ENCODE assay signal across 13 mouse cellular contexts in genomic region chr10:120416628-120417027, GRCm38 (mm10). TPM values are rescaled to one million over a fixed set of nuclear protein-coding genes. Genes with fewer than 3 reads are reported as not detected.
DNase-seq lines count a peak whose midpoint lies in the region; ATAC-seq lines count a peak whose summit lies in the region.
"Had no signal": no experiment of that assay in that cellular context is flagged by ENCODE, and none has a peak within 500 bp of the region (broad histone marks: within the 10 kb centered on the region; RNA-seq: fewer than 3 reads in every experiment).

No protein-coding gene starts in this region.

- no peak for DNase-seq in kidney, postnatal 14 days
- no peak for DNase-seq in embryonic facial prominence, embryonic 10.5 days (ENCODE audit: low spot score)
- DNase-seq in limb, embryonic 10.5 days (ENCODE audit: low spot score), result no peak
- no peak for DNase-seq in frontal cortex, postnatal 10 days (ENCODE audit: low spot score in 2 of 2)
- DNase-seq in layer of hippocampus, postnatal 25 days (ENCODE audit: extremely low spot score in 1 of 2, low spot score in 1 of 2), result no peak
- DNase-seq in right cerebral cortex, postnatal 25 days, result no peak
- DNase-seq: adrenal gland, postnatal 36 days; cerebellum, adult 9-11 months; lung, postnatal 10 days; right cerebral cortex, adult 18-20 months had no signal

- H3K9ac ChIP-seq in kidney, embryonic 16.5 days (replicated peaks; ENCODE audit: low read length), result no peak overlapping the region
- 0 out of 2 replicates have a peak overlapping the region, but pooled peaks have one; percentile 4 for H3K9ac ChIP-seq in embryonic facial prominence, embryonic 13.5 days
- H3K9ac ChIP-seq: embryonic facial prominence, embryonic 15.5 days had no signal

- WGBS in kidney, embryonic 16.5 days, result 80% methylated on average over 12 of the region's 12 CpGs
- 35% methylated on average over 12 of the region's 12 CpGs for WGBS in embryonic facial prominence, embryonic 10.5 days
- WGBS in embryonic facial prominence, embryonic 13.5 days, result 31% methylated on average over 12 of the region's 12 CpGs
- WGBS in limb, embryonic 10.5 days, result 85% methylated on average over 12 of the region's 12 CpGs

- no peaks in the 10 kb centered on the region for H3K9me3 ChIP-seq in kidney, embryonic 16.5 days (ENCODE audit: low read length)
- no peaks in the 10 kb centered on the region for H3K9me3 ChIP-seq in embryonic facial prominence, embryonic 10.5 days
- no peaks in the 10 kb centered on the region for H3K9me3 ChIP-seq in embryonic facial prominence, embryonic 13.5 days
- no peaks in the 10 kb centered on the region for H3K9me3 ChIP-seq in limb, embryonic 10.5 days (replicated peaks)
- H3K9me3 ChIP-seq: embryonic facial prominence, embryonic 15.5 days had no signal

- H3K4me2 ChIP-seq in kidney, embryonic 16.5 days (replicated peaks; ENCODE audit: low read depth, low read length), result no peak overlapping the region
- peak overlapping the region; percentile 16; the same call in 1 of the 2 replicates for H3K4me2 ChIP-seq in embryonic facial prominence, embryonic 13.5 days
- H3K4me2 ChIP-seq: embryonic facial prominence, embryonic 15.5 days had no signal

- H3K27me3 ChIP-seq in kidney, embryonic 16.5 days (ENCODE audit: insufficient read depth, low read length), result no peaks in the 10 kb centered on the region
- H3K27me3 ChIP-seq in embryonic facial prominence, embryonic 10.5 days (replicated peaks; ENCODE audit: low read depth, poor library complexity, severe bottlenecking), result no peaks in the 10 kb centered on the region
- H3K27me3 ChIP-seq in embryonic facial prominence, embryonic 13.5 days, result no peaks in the 10 kb centered on the region
- H3K27me3 ChIP-seq in limb, embryonic 10.5 days (ENCODE audit: low read depth, poor library complexity, severe bottlenecking), result no peaks in the 10 kb centered on the region
- H3K27me3 ChIP-seq: embryonic facial prominence, embryonic 15.5 days had no signal

- peaks cover 15% of the 10 kb centered on the region; the same call in 1 of the 2 replicates for H3K36me3 ChIP-seq in kidney, embryonic 16.5 days (ENCODE audit: insufficient read depth, low read length)
- H3K36me3 ChIP-seq in embryonic facial prominence, embryonic 10.5 days (replicated peaks), result peaks cover 62% of the 10 kb centered on the region
- H3K36me3 ChIP-seq in embryonic facial prominence, embryonic 13.5 days, result peaks cover 16% of the 10 kb centered on the region
- H3K36me3 ChIP-seq in limb, embryonic 10.5 days, result peaks cover 65% of the 10 kb centered on the region
- H3K36me3 ChIP-seq: embryonic facial prominence, embryonic 15.5 days had no signal

- no peak for ATAC-seq in kidney, embryonic 16.5 days (ENCODE audit: low FRiP score, low TSS enrichment)
- ATAC-seq in embryonic facial prominence, embryonic 13.5 days (ENCODE audit: insufficient number of reproducible peaks, insufficient read depth, low FRiP score, low TSS enrichment, low read depth), result no peak

- H3K27ac ChIP-seq in kidney, embryonic 16.5 days (ENCODE audit: low read length), result peak overlapping the region; percentile 92
- peak overlapping the region; percentile 83 for H3K27ac ChIP-seq in embryonic facial prominence, embryonic 10.5 days (replicated peaks)
- H3K27ac ChIP-seq in embryonic facial prominence, embryonic 13.5 days, result peak overlapping the region; percentile 85
- H3K27ac ChIP-seq in limb, embryonic 10.5 days, result peak overlapping the region; percentile 83; the same call in 1 of the 2 replicates

- no peak overlapping the region for H3K4me3 ChIP-seq in kidney, embryonic 16.5 days (ENCODE audit: low read length)
- H3K4me3 ChIP-seq in embryonic facial prominence, embryonic 10.5 days, result peak overlapping the region; percentile 17; the same call in 1 of the 2 replicates
- no peak overlapping the region for H3K4me3 ChIP-seq in embryonic facial prominence, embryonic 13.5 days
- H3K4me3 ChIP-seq in limb, embryonic 10.5 days, result no peak overlapping the region
- H3K4me3 ChIP-seq: embryonic facial prominence, embryonic 15.5 days had no signal

- peaks cover 77% of the 10 kb centered on the region for H3K4me1 ChIP-seq in kidney, embryonic 16.5 days (ENCODE audit: insufficient read depth, low read length)
- peaks cover 62% of the 10 kb centered on the region for H3K4me1 ChIP-seq in embryonic facial prominence, embryonic 10.5 days
- H3K4me1 ChIP-seq in embryonic facial prominence, embryonic 13.5 days, result peaks cover 52% of the 10 kb centered on the region
- peaks cover 77% of the 10 kb centered on the region for H3K4me1 ChIP-seq in limb, embryonic 10.5 days

RNA-seq across cellular contexts. Expression of gene Hmga2, which starts 59.6 kb away (rescaled TPM):
- 15.4 and 21.2 TPM in 2 replicates for polyA plus RNA-seq in kidney, embryonic 16.5 days (2015; fragmentation: Nextera tagmentation; extraction: Ambion mirVana)
- 90.0 and 94.0 TPM in 2 replicates for polyA plus RNA-seq in embryonic facial prominence, embryonic 10.5 days (2016; fragmentation: Nextera tagmentation; extraction: Ambion mirVana)
- 59.2 and 64.9 TPM in 2 replicates for polyA plus RNA-seq in embryonic facial prominence, embryonic 13.5 days (2015; fragmentation: Nextera tagmentation; extraction: Ambion mirVana)
- polyA plus RNA-seq in limb, embryonic 10.5 days (2016; fragmentation: Nextera tagmentation; extraction: Ambion mirVana), result 129 and 160 TPM in 2 replicates
- total RNA-seq in layer of hippocampus, postnatal 25 days (2021), result under 1 TPM; 0.10 to 0.26 TPM
